Mouse (Mus musculus) layer of hippocampus, adult 9-11 months (tissue): ENCODE measurements at regions not wholly inside any gene's neighbourhood (a gene's known extent, or its start where the extent isn't known, plus 50 kb on each side); places are given as distances from the start of the nearest gene placed in this dataset.
A peak's percentile ranks its signal among the peaks of the same experiment; 100 is the strongest.

Source experiments
- DNase-seq: peaks from one replicate; pipeline ENCODE4 v3.0.0; 2022

DNA sequence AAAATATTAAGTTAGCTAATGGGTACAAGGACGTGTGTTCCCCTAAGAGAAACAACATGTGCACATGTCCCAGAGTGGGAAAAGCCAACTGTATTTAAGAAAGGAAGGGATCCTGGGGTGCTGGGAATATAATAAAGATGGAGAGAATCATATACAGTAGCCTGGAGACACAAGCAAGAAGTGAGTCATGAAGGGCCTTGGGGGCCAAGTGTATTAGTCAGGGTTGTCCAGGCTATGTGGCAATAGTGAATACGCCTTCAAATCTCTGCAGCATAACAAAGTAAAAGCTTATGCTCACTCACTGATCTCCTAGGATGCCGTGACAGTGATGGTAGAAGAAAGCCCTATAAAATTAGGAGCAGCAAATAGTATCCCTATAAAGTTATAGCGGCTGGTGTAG, 124.1 kb upstream of the Gm10295 start:
- DNase-seq = no peak

DNA sequence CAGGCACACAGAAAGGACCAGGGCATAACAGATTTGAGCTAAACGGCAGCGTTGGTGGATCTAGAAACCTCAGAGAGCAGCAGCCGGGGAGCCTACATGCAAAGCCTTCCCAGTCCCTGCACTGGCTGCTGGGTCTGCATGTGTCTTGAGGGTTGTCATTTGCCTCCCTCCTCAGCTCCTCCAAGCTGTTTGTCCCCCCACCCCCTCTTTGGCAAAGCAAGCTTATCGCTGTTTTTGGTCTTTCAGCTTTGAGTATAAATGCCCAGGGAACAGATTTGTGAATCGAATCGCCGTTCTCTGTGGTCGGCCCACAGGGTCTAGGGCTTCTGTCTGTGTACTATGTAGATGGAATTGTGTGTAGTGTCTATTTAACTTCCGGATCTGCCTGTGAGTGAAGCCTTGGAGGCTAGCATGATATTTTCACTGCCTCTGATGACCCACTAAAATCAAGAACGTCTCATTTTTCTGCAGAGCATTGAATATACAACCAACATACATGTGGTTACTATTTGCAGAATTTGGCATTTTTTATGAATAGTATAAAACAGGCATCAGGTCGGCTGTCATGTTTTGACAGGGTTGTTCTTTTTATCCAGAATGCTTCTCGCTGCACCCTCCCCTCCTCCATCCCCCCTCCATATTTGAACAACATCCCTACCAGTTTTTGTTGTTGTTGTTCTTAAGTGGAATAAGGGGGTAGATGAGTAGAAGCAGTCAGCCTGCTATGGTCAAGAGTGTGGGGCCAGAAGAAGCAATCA, 121.3 kb upstream of the Gm10295 start:
- DNase-seq = no peak

DNA sequence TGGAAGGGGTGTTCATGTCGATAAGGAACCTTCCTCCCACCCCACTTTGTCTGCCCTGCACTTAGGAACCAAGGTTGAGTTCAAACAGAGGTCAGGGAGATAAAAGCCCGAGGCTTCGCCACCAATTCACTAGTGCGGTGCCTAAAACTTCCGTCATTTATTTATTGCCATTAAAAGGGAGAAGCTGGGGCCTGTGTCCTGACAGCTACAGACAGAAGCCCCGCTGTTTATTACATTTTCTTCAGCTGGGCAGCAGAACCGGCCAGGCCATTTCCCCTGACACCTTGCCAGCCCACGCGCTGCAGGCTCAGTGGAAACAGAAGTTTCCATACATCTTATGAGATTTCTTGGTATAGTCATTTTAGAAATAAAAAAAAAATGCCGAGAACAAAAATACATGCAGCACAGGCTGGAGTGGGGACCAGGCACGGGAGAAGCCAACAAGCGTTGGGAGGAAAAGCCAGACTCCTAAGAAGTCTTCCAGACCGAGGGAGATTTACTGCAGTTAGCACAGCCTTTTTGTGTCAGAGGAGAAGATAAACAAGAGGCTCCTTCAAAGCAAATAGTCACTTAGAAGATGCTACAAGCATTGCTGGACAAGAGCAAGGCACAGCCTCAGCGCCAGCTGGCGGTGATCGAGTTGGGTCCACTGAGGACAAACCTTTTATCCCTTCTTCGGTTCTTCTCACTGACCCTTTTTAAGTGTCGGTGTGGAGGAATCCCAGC, 120.5 kb upstream of the Gm10295 start:
- DNase-seq = no peak

DNA sequence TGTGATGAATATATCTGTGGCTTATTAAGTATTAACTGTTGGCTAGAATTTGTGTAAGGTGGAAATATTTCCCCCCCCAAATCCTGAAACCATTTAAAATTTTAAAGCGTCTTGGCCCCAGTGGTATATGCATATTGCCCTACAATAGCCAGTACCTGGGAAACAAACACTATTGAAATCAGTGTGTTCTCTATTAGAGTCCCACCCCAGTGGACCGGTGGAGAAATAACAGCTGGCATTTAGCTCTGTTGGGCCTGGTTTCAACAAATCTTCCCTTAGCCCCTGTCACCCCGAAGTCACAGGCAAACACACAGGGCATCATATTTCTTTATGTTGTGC, 120.0 kb upstream of the Gm10295 start:
- no peak for DNase-seq

DNA sequence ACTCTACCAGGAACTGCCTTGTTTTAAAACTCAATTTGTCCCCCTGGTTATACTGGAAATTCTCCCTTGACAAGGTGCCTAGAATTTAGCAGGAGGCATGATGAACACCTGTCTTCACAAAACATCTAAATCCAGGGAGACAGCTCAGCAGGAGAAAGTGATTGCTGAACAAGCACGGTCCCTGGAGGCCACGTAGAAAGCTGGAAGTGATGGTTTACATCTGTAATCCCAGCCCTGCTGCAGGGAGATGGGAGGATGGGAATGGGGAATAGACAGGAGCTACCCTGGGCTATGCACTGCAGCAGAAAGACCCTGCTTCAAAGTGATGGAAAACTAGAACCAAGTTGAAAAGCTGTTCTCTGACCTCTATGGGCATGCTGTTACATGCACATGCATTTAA, 119.1 kb upstream of the Gm10295 start:
- DNase-seq = no peak

DNA sequence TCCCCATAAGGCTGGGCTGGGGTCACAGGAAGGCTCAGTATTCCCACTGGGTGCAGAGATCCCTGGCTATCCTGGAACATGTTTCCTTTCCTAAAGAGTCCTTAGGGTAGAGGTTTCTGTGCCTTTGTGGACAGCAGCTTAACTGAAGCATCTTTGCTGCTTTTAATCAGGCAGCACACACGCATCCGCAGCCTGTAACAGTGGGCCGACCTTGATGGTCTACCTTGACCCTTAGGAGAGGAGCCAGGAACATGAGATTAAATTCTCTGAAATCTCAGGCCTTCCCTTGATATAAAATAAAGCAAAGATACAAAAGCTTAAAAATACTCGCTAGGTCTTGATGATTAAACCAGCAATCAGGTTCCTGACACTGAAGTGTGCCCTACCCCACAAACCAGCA, 118.7 kb upstream of the Gm10295 start:
- no peak for DNase-seq

DNA sequence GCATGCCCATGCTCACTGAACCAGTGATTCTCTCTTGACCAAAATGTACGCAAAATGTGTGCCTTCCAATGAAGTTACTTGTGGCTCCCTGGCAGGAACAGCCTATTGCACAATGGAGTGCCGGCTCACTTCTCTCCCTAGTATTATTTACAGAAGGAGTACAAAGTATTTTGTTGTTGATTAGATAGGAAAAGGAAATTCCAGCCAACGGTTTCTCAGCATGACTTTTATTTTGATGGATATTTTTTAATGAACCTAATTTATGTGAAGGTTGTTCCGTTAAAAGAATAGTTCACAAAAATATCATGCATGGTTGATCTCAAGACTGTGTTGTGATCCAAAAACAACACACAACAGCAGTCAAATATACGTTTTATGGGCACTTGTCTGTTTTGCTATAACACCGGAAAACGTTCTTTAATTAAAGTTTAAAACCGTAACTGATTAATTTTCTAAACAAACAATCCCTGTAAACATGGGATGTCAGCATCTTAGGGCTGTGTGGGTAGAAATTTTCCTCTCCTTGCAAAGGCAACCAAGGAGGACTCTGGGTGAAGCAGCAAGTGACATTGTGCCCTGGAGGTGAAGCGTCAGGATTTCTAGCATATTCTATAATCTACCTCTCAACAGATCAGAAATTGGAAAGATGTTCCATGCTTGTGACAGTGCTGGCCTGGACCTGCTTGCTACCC, 116.3 kb upstream of the Gm10295 start:
- DNase-seq = no peak

DNA sequence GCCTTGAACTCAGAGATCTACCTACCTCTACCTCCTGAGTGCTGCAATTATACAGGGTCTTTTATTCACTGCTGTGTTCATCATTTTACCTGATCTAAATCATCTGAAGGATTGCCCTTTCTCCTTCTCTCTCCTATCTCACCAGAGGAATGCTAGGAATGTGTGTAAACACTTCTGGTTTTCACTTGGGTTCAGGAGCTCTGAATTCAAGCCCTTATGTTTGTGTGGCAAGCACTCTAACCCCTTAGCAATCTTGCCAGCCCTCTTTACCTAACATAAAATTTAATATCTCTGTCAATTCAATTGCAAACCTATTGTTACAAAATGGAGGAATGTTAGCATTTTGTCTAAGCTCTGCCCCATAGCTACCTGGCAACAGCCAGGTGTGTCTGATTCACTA, 112.8 kb upstream of the Gm10295 start:
- no peak for DNase-seq

DNA sequence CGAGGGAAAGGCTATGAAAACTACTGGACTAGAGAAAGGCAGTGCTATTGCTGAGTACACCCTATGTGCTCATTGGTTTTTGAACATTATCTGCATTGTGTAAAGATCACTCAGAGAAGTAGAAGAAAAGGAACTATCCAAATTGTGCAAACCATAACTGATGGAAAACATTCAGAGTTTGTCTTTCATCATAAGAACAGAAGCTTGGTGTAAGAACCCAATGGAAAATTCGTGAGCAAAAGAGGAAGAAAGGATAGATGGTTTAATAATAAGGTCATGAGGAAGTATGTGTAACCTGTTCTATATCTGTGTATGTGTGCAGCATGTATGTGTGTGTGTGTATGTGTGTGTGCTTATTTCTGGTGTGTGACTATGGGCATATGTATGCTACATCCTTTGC, 112.3 kb upstream of the Gm10295 start:
- no peak for DNase-seq

DNA sequence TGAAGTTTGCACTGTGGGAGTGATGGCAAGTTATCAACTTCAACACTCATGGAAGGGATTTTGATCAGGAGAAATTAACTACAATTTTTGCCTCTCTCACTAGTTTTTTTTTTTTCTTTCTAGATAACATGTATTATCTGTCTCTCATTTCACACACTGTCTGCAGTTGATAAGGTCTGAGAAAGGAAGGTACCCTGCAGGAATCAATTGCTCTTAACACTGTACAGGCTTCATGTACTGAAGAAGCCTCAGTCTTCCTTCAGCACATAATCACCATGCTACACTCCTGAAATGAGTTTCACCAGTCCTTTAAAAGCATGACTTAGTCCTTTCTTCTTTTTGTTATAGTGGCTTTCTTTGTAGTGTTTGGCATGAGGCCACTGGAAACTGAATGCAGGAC, 108.5 kb upstream of the Gm10295 start:
- no peak for DNase-seq

DNA sequence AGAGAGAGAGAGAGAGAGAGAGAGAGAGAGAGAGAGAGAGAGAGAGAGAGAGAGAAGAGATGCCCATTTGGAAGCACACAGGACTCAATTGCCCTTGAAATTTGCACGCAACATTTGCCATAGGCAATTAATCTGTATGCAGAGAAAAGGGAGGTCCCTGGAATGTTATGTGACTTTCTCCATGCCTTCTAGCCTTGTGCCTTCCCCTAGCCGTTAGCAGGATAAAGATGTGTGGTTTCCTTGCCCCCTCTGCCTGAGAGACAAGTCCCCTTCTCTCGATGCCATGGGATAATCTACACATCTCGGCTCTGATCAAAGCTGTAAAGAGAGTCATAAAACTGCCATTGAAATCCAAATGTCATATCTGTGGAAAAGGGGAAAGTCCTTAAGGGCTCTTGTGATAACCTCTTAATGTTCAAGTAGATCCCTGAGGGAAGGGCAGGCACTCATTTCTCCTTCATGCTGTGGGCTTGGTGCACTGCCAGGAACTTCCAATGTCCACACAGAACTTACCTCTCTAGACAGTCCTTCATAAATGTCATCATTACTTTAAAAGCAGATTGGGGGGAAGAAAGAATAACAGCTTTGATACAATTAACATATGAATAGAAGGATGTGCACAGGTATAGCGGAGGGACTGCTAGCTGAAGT, 106.9 kb upstream of the Gm10295 start:
- DNase-seq = no peak

DNA sequence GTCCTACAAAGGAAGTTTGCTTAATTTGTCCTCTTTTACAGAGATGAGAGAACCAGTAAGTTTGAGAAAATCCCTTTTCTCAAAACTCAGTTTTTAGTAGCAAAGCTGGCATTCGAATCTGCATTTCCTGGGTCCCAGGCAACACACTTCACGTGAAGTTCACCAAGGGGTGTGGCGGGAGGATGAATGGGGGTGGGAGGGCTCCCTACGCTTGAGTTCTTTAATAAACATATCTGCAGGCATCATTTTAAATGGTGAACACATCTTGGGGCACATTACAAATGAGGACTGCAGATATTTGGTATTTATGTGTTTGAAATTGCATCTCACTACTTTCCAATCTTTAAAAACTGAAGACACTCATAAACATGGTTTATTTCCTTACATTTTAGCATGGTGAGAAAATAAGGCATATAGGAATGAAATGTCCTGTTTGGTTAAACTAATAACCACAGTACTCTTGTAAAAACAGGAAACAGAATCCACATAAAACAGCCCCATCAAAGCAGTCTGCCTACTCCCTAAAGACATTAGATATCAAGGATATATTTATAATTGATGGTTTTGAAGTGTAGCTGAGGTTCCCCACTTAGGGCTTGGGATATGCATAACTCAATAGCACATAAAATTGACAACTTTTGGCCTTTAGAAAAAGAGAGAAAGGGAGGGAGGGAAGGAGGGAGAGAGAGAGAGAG, 106.3 kb upstream of the Gm10295 start:
- DNase-seq = no peak

DNA sequence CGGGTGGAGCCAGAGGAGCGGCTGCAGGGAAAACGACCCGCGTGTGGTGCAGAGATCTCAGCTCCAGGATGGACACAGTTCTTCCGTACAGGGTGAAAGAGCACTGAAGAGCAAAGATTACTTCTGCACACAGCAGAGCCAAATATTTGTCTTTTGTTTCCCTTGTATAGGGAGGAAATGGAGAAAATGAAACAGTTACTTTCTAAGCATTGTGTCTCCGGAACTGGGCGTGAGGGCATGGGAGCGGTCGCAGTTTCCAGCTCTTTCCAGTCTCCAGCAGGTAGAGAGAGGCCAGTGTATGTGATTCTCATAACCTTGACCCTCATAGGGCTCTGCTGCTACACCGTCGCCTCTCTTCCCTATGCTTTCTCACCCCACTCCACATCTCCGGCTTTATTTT, 105.1 kb upstream of the Gm10295 start:
- no peak for DNase-seq

DNA sequence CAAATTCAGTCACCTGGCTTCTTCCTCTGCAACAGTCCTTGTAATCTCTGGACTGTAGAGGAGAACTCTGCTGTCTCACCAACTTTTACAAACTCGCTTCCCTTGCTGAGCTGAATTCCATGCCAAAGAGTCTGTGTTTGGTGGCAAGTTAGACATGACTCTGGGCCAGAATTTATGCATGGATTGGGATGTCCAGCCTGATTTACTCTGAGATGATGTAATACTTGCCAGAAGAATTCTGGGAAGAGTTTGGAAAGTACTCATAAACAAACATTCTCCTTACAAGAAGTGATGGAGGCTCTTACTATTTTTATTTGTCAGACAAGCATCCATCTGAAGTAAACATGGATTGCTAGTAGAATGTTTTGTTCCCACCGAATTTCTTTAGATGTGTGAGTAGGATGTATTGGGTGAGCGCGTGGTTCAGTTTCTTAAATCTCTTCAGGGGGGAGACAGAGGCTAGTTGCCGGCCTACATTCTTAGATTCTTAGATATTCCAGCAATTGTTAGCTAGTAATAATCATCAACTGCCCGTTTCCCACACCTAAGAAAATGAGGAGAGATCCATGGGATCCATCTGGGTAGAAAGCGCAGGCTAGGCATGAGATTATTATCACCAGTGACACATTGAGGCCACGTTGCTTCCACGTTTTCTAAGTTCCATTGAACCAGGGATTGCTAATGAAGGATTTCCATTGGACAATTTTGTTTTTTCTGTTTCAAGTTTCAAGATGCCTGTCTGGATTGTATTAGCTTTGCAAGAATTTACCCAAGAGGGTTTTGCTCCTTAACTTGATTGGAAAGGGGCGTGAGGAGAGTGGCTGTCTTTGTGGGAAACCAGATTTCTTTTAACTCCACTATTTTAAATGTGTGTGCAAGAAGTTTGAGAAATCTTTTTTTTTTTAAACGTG, 89.3 kb upstream of the Gm10295 start:
- no peak for DNase-seq

DNA sequence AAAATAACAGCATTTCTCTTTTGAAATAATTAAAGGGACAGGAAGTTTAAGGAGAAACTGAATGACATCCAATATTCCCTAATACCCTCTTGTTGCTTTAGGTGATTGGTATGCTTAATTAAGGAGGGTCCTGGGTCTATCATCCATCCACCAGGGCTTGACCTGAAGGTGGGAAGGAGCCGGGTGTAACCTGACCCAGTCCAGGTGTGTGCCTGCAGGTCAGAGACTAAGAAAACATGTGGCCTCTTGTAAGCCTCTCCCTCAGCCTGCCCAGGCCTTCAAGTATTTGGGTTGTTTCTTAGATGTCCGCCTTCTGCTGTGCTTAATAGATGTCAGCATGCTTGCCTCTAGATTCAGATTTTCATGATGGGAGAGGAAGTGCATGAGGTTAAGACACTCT, 74.7 kb upstream of the Gm10295 start:
- no peak for DNase-seq

DNA sequence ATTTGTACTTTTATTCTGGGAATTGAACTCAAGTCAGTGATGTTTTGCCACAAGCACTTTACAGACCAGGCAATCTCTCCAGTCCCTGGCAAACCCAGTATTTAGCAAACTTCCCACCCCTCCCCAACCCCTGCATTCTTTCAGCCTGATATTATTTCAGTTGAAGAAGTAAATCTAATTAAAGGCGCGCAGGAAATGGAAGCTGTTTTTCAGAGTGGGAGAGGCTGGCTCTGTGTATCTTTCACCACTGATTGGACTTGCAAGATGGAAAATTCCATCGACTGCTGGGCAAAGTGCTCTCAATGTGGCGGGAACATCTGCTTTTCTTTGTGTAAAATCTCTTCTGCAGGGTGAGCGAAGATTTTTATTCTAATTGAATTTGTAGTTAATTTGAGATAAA, 68.0 kb upstream of the Gm10295 start:
- DNase-seq = no peak

DNA sequence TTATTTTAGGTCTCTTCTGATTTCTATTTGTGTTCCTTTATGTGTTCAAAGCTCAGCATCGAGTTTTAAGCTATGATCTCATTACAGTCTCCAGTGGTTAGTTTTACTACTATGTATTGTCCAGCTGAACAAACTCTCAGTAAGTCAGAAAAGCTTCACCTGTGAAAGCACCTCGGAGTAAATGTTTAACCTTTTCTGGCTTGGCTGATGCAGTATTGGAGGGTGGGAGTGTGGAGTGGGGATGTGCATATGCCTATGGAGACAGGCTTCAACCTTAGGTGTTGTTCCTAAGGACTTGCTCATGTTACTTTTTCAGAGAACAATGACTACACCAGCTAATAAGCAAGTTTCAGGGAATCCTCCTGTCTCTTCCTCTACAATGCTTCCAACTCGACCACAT, 67.6 kb upstream of the Gm10295 start:
- DNase-seq = no peak

DNA sequence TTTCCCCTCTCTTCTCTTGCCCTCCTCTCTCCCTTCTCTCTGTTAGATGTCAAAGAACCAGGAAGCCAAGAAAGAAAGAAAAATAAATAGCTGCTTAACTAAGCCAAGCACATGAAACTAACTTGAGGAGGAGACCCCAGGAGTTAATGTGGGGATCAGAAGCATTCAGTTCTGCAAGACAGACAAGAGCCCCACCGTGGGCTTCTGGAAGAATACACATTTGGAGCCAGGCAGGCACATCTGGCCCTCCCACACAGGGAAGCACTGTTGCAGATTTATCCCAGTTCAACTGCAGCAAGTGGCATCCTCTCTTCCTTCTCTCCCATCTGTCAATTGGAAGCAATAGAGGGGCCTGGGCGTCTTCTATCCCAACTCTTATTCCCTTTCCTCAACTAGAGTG, 63.5 kb upstream of the Gm10295 start:
- peak; percentile 3 for DNase-seq

DNA sequence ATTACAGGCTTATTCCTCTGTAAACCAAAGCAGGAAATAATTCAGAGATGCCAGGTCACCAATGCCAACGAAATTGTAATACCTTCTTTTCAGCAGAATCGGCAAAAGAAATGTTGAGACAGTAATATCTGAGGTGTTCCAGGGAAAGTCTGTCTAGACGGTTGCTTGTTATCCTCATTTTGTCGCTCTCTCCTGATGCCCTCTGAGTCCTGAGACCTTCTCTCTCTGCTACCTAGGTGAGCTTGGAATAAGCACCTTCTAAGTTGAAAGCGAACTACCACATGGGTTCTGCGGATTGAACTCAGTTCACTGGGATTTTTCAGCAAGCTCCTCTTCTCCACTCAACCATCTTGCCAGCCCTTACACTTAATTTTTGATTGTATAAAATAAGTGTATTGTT, 61.8 kb upstream of the Gm10295 start:
- DNase-seq = no peak

DNA sequence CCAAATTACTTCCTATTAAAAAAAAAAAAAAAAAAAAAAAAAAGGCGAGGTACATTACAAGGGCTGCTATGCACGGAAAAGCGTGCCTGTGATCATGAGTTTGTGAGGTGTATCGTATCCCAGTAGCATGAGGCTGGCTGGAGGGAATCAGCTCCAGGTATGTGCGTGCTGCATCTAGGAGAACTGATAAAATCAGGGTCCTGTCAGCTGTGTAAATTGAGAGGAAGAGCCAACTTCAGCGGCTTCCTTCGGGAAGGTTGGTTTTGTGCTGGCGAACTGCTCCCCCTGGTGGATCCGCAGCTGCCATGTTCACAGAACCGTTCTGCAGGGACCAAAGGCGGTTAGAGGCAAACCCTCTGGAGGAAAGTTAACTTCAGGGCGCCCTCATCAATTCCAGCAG, 60.8 kb upstream of the Gm10295 start:
- peak; percentile 59 for DNase-seq

DNA sequence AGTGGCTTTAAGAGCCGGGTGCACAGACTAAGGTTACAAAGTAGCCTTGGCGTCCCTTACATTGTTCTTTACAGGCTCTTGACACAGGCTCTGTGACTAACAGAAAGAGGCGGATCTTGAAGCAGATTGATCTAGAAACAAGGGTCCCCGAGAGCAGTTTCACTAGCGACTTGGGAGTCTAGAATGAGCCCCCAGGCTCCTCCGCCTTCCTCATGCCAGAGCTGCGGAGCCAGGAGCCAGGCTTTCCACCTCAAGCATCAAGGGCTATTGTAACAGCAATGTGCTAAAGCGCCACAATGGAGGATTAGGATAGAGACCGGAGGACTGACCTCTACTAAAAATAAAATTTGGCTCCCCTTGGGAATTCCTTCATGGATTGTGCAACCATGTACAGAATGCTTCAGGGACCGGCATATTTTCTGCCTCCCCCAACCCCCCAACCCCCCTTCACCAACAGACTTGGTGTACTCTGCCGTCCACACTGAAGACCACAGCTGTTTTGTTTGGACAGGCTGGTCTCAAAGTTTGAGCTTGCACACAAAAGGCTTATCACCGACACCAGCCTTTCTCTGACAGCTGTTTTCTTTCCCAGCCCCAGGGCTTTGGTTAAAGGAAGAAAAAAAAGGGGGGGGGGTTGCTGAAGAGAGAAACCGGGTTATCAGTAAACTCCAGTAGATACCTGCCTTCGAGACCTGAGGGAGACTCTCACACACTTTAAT, 60.2 kb upstream of the Gm10295 start:
- no peak for DNase-seq
